Mouse (Mus musculus) A20 (cell line): ENCODE measurements at regions not wholly inside any gene's neighbourhood (a gene's known extent, or its start where the extent isn't known, plus 50 kb on each side); places are given as distances from the start of the nearest gene placed in this dataset.

Experiments used
- DNase-seq: peaks from one replicate; pipeline ENCODE4 v3.0.0-alpha.2; 2011; ENCODE audit warnings: low read depth, low spot score

- no peak for DNase-seq
Observed at GRCm38 (mm10) chr17:54483901-54484300, 185.1 kb upstream of the Slc5a7 start.

- no peak for DNase-seq
Observed at GRCm38 (mm10) chr17:54439910-54440309, 141.1 kb upstream of the Slc5a7 start.

GRCm38 (mm10) chr17:54438435-54438834, 139.6 kb upstream of the Slc5a7 start:
- DNase-seq = no peak

GRCm38 (mm10) chr17:54429922-54430321, 131.1 kb upstream of the Slc5a7 start:
- no peak for DNase-seq

- no peak for DNase-seq
Observed at GRCm38 (mm10) chr17:54414260-54414659, 115.4 kb upstream of the Slc5a7 start.

- DNase-seq = no peak
Observed at GRCm38 (mm10) chr17:54396476-54396875, 97.6 kb upstream of the Slc5a7 start.

GRCm38 (mm10) chr17:54377500-54377899, 78.7 kb upstream of the Slc5a7 start:
- no peak for DNase-seq

GRCm38 (mm10) chr17:54368611-54369010, 69.8 kb upstream of the Slc5a7 start:
- DNase-seq = no peak

- no peak for DNase-seq
Observed at GRCm38 (mm10) chr17:54367948-54368347, 69.1 kb upstream of the Slc5a7 start.

GRCm38 (mm10) chr17:54362991-54363390, 64.2 kb upstream of the Slc5a7 start:
- no peak for DNase-seq

- DNase-seq = no peak
Observed at GRCm38 (mm10) chr17:54353063-54353462, 54.2 kb upstream of the Slc5a7 start.

- peak; percentile 2 for DNase-seq
Observed at GRCm38 (mm10) chr17:54350881-54351280, 52.0 kb upstream of the Slc5a7 start.
